Comparison of ENCODE assay signal across 8 mouse cellular contexts in genomic region chr7:130129359-130129960, GRCm38 (mm10).
DNase-seq lines count a peak whose midpoint lies in the region; ATAC-seq and TF ChIP-seq lines count a peak whose summit lies in the region.

No protein-coding gene starts in this region.

- WGBS in kidney, postnatal 0 days, result 16% methylated on average over 16 of the region's 16 CpGs
- WGBS in embryonic facial prominence, embryonic 10.5 days, result 25% methylated on average over 16 of the region's 16 CpGs

- H3K4me1 ChIP-seq in kidney, postnatal 0 days (replicated peaks; ENCODE audit: insufficient read depth, low read length), result 0 out of 2 replicates have a peak, but pooled peaks cover 5% of the 10 kb centered on the region
- peaks cover 16% of the 10 kb centered on the region for H3K4me1 ChIP-seq in embryonic facial prominence, embryonic 10.5 days

- no peak overlapping the region for H3K4me3 ChIP-seq in kidney, postnatal 0 days (replicated peaks; ENCODE audit: low read depth, low read length)
- peak overlapping the region; percentile 16; the same call in 1 of the 2 replicates for H3K4me3 ChIP-seq in embryonic facial prominence, embryonic 10.5 days

- H3K4me2 ChIP-seq in kidney, postnatal 0 days (ENCODE audit: low read length), result peak overlapping the region; percentile 37; the same call in 1 of the 2 replicates

- H3K27me3 ChIP-seq in kidney, postnatal 0 days (ENCODE audit: insufficient read depth, low read length), result no peaks in the 10 kb centered on the region
- no peaks in the 10 kb centered on the region for H3K27me3 ChIP-seq in embryonic facial prominence, embryonic 10.5 days (replicated peaks; ENCODE audit: low read depth, poor library complexity, severe bottlenecking)

- H3K36me3 ChIP-seq in kidney, postnatal 0 days (ENCODE audit: insufficient read depth, low read length), result no peaks in the 10 kb centered on the region
- no peaks in the 10 kb centered on the region for H3K36me3 ChIP-seq in embryonic facial prominence, embryonic 10.5 days (replicated peaks)

- peak; percentile 80 for DNase-seq in kidney, postnatal 0 days (ENCODE audit: low spot score)
- no peak for DNase-seq in kidney, postnatal 25 days
- no peak for DNase-seq in embryonic facial prominence, embryonic 10.5 days (ENCODE audit: low spot score)
- DNase-seq in layer of hippocampus, adult 9-10 months (ENCODE audit: low spot score), result peak; percentile 26
- peak; percentile 27 for DNase-seq in retina, embryonic 14.5 days (ENCODE audit: low spot score)
- DNase-seq in right cerebral cortex, postnatal 4 days, result no peak
- no peak for DNase-seq in urinary bladder, postnatal 4 days (ENCODE audit: low spot score in 2 of 2)
- DNase-seq in lung, postnatal 36 days, result no peak

- H3K9me3 ChIP-seq in kidney, postnatal 0 days (replicated peaks; ENCODE audit: low read length), result no peaks in the 10 kb centered on the region
- no peaks in the 10 kb centered on the region for H3K9me3 ChIP-seq in embryonic facial prominence, embryonic 10.5 days

- H3K9ac ChIP-seq in kidney, postnatal 0 days (ENCODE audit: low read depth, low read length), result no peak overlapping the region

- no peak for ATAC-seq in kidney, postnatal 0 days (replicated peaks; ENCODE audit: low FRiP score, low read depth)

- TF ChIP-seq CTCF in kidney, postnatal 0 days (IDR thresholded peaks at IDR 0.05; ENCODE audit: low read depth), result no peak

- peak overlapping the region; percentile 6; the same call in 1 of the 2 replicates for H3K27ac ChIP-seq in kidney, postnatal 0 days
- H3K27ac ChIP-seq in embryonic facial prominence, embryonic 10.5 days (replicated peaks), result peak overlapping the region; percentile 24; the same call in 1 of the 2 replicates

Comparison
In these comparisons a context has a peak if more than half of its experiments do, and no peak if none do; other contexts are left out.
1. DNase-seq: peak in kidney, postnatal 0 days (single experiment), layer of hippocampus, adult 9-10 months (single experiment) and retina, embryonic 14.5 days (single experiment); none in kidney, postnatal 25 days (0 of 2), embryonic facial prominence, embryonic 10.5 days (single experiment), right cerebral cortex, postnatal 4 days (single experiment), urinary bladder, postnatal 4 days (0 of 2) and lung, postnatal 36 days (single experiment).